In genomic region chr2:52701368-52702036, GRCm38 (mm10) we compare ENCODE assay signal across 26 mouse cellular contexts. TPM values are rescaled to one million over a fixed set of nuclear protein-coding genes. Genes with fewer than 3 reads are reported as not detected.
A peak's percentile ranks its signal among the peaks of the same experiment; 100 is the strongest.
DNase-seq lines count a peak whose midpoint lies in the region; ATAC-seq and TF ChIP-seq lines count a peak whose summit lies in the region.
"Had no signal": no experiment of that assay in that cellular context is flagged by ENCODE, and none has a peak within 500 bp of the region (broad histone marks: within the 10 kb centered on the region; RNA-seq: fewer than 3 reads in every experiment).

No protein-coding gene starts in this region.

- H3K4me1 ChIP-seq in forebrain, postnatal 0 days (ENCODE audit: insufficient read depth), result no peaks in the 10 kb centered on the region
- H3K4me1 ChIP-seq in forebrain, embryonic 14.5 days (ENCODE audit: control insufficient read depth, insufficient read depth, low read length), result no peaks in the 10 kb centered on the region
- no peaks in the 10 kb centered on the region for H3K4me1 ChIP-seq in midbrain, embryonic 11.5 days (ENCODE audit: control insufficient read depth, insufficient read depth, low read length)
- H3K4me1 ChIP-seq in midbrain, embryonic 15.5 days, result no peaks in the 10 kb centered on the region
- H3K4me1 ChIP-seq: embryonic facial prominence, embryonic 12.5 days; embryonic facial prominence, embryonic 15.5 days; forebrain, embryonic 12.5 days; hindbrain, embryonic 12.5 days; hindbrain, embryonic 15.5 days had no signal

- H3ac ChIP-seq in myocyte (ENCODE audit: control insufficient read depth, insufficient read length), result no peak overlapping the region

- 51% methylated on average over 11 of the region's 11 CpGs for WGBS in forebrain, postnatal 0 days
- 69% methylated on average over 11 of the region's 11 CpGs for WGBS in forebrain, embryonic 14.5 days
- 91% methylated on average over 11 of the region's 11 CpGs for WGBS in midbrain, embryonic 11.5 days
- 84% methylated on average over 11 of the region's 11 CpGs for WGBS in midbrain, embryonic 15.5 days

- no peak overlapping the region for H3K4me2 ChIP-seq in forebrain, postnatal 0 days (ENCODE audit: low read depth)
- H3K4me2 ChIP-seq in forebrain, embryonic 14.5 days (ENCODE audit: low read length), result no peak overlapping the region
- H3K4me2 ChIP-seq in midbrain, embryonic 11.5 days, result no peak overlapping the region
- H3K4me2 ChIP-seq in midbrain, embryonic 15.5 days, result no peak overlapping the region
- no peak overlapping the region for H3K4me2 ChIP-seq in myocyte (ENCODE audit: low read depth)
- H3K4me2 ChIP-seq: embryonic facial prominence, embryonic 12.5 days; embryonic facial prominence, embryonic 15.5 days; forebrain, embryonic 12.5 days; heart, embryonic 11.5 days; hindbrain, embryonic 12.5 days; hindbrain, embryonic 15.5 days had no signal

- no peak for TF ChIP-seq POLR2A in myocyte (IDR thresholded peaks at IDR 0.05; ENCODE audit: insufficient read length, low read depth)

- no peak for DNase-seq in forebrain, postnatal 0 days
- no peak for DNase-seq in forebrain, embryonic 14.5 days (ENCODE audit: low spot score)
- peak; percentile 65 for DNase-seq in midbrain, embryonic 11.5 days (ENCODE audit: low spot score, missing footprints)
- DNase-seq in MN1 (ENCODE audit: low spot score), result peak; percentile 42
- DNase-seq in spleen, postnatal 14 days (ENCODE audit: low spot score in 2 of 2), result no peak
- no peak for DNase-seq in adrenal gland, adult 8-10 months
- DNase-seq: adrenal gland, adult 2 months; adrenal gland, postnatal 25 days; cerebellum, adult 18-20 months; cerebellum, adult 9-11 months; cerebellum, postnatal 25 days; gastrocnemius, postnatal 25 days; heart, adult 2 months; kidney, adult 8-10 months had no signal

- H3K79me2 ChIP-seq in myocyte (ENCODE audit: control insufficient read depth, insufficient read depth), result no peaks in the 10 kb centered on the region

- H3K4me3 ChIP-seq in forebrain, postnatal 0 days (ENCODE audit: low read depth, low read length), result no peak overlapping the region
- no peak overlapping the region for H3K4me3 ChIP-seq in forebrain, embryonic 14.5 days (ENCODE audit: low read depth, low read length)
- no peak overlapping the region for H3K4me3 ChIP-seq in midbrain, embryonic 11.5 days (ENCODE audit: low read depth, low read length)
- no peak overlapping the region for H3K4me3 ChIP-seq in midbrain, embryonic 15.5 days
- no peak overlapping the region for H3K4me3 ChIP-seq in myocyte
- H3K4me3 ChIP-seq: embryonic facial prominence, embryonic 12.5 days; embryonic facial prominence, embryonic 15.5 days; erythroblast, embryonic 14.5 days; forebrain, embryonic 12.5 days; heart, adult 2 months; hindbrain, embryonic 12.5 days; hindbrain, embryonic 15.5 days had no signal

- TF ChIP-seq CTCF in forebrain, postnatal 0 days (IDR thresholded peaks at IDR 0.05; ENCODE audit: low read depth), result no peak

- H3K9ac ChIP-seq in forebrain, postnatal 0 days, result no peak overlapping the region
- H3K9ac ChIP-seq in forebrain, embryonic 14.5 days (ENCODE audit: low read length), result no peak overlapping the region
- no peak overlapping the region for H3K9ac ChIP-seq in midbrain, embryonic 11.5 days (ENCODE audit: low read length)
- H3K9ac ChIP-seq in midbrain, embryonic 15.5 days, result no peak overlapping the region
- H3K9ac ChIP-seq: embryonic facial prominence, embryonic 12.5 days; embryonic facial prominence, embryonic 15.5 days; forebrain, embryonic 12.5 days; hindbrain, embryonic 12.5 days; hindbrain, embryonic 15.5 days had no signal

- no peak overlapping the region for H3K27ac ChIP-seq in forebrain, postnatal 0 days (ENCODE audit: low read depth, low read length)
- no peak overlapping the region for H3K27ac ChIP-seq in forebrain, embryonic 14.5 days (ENCODE audit: low read depth, low read length)
- no peak overlapping the region for H3K27ac ChIP-seq in midbrain, embryonic 11.5 days (ENCODE audit: low read depth, low read length)
- H3K27ac ChIP-seq in midbrain, embryonic 15.5 days, result no peak overlapping the region
- H3K27ac ChIP-seq: embryonic facial prominence, embryonic 12.5 days; embryonic facial prominence, embryonic 15.5 days; forebrain, embryonic 12.5 days; heart, adult 2 months; hindbrain, embryonic 12.5 days; hindbrain, embryonic 15.5 days had no signal

- H3K36me3 ChIP-seq in forebrain, postnatal 0 days (ENCODE audit: insufficient read depth), result peaks cover 31% of the 10 kb centered on the region
- peaks cover 35% of the 10 kb centered on the region for H3K36me3 ChIP-seq in forebrain, embryonic 14.5 days (ENCODE audit: control insufficient read depth, insufficient read depth, low read length)
- H3K36me3 ChIP-seq in midbrain, embryonic 11.5 days (ENCODE audit: control insufficient read depth, insufficient read depth, low read length), result 0 out of 2 replicates have a peak, but pooled peaks cover 3% of the 10 kb centered on the region
- H3K36me3 ChIP-seq in midbrain, embryonic 15.5 days (replicated peaks), result peaks cover 7% of the 10 kb centered on the region; the same call in 1 of the 2 replicates
- H3K36me3 ChIP-seq in myocyte (ENCODE audit: control insufficient read depth, insufficient read depth), result peaks cover 38% of the 10 kb centered on the region

- ATAC-seq in forebrain, postnatal 0 days, result peak; percentile 86
- ATAC-seq in forebrain, embryonic 14.5 days, result no peak
- ATAC-seq in midbrain, embryonic 11.5 days (ENCODE audit: low FRiP score), result no peak
- no peak for ATAC-seq in midbrain, embryonic 15.5 days (replicated peaks)
- ATAC-seq: intestine, postnatal 0 days had no signal

- no peaks in the 10 kb centered on the region for H3K27me3 ChIP-seq in forebrain, postnatal 0 days (ENCODE audit: insufficient read depth, low read length)
- no peaks in the 10 kb centered on the region for H3K27me3 ChIP-seq in forebrain, embryonic 14.5 days (replicated peaks; ENCODE audit: control insufficient read depth, insufficient read depth, low read length)
- no peaks in the 10 kb centered on the region for H3K27me3 ChIP-seq in midbrain, embryonic 11.5 days (ENCODE audit: control insufficient read depth, insufficient read depth, low read length)
- no peaks in the 10 kb centered on the region for H3K27me3 ChIP-seq in midbrain, embryonic 15.5 days (replicated peaks)
- H3K27me3 ChIP-seq in myocyte (ENCODE audit: control insufficient read depth, insufficient read depth, insufficient read length), result no peaks in the 10 kb centered on the region
- H3K27me3 ChIP-seq: embryonic facial prominence, embryonic 12.5 days; embryonic facial prominence, embryonic 15.5 days; forebrain, embryonic 12.5 days; hindbrain, embryonic 12.5 days; hindbrain, embryonic 15.5 days had no signal

- H3K9me3 ChIP-seq in forebrain, postnatal 0 days (ENCODE audit: low read length), result no peaks in the 10 kb centered on the region
- no peaks in the 10 kb centered on the region for H3K9me3 ChIP-seq in forebrain, embryonic 14.5 days (replicated peaks; ENCODE audit: control insufficient read depth, low read length)
- no peaks in the 10 kb centered on the region for H3K9me3 ChIP-seq in midbrain, embryonic 11.5 days (ENCODE audit: control insufficient read depth, low read length)
- H3K9me3 ChIP-seq in midbrain, embryonic 15.5 days, result no peaks in the 10 kb centered on the region
- H3K9me3 ChIP-seq: embryonic facial prominence, embryonic 12.5 days; embryonic facial prominence, embryonic 15.5 days; forebrain, embryonic 12.5 days; hindbrain, embryonic 12.5 days; hindbrain, embryonic 15.5 days had no signal

TF ChIP-seq in myocyte, 11 proteins besides CTCF, POLR2A, EP300 and RAD21:
- TF ChIP-seq TCF12 (IDR thresholded peaks at IDR 0.05; ENCODE audit: insufficient read depth, poor library complexity, severe bottlenecking) (no peak), CEBPB (IDR thresholded peaks at IDR 0.05; ENCODE audit: insufficient read depth, poor library complexity, severe bottlenecking) (peak; percentile 83)

RNA-seq across cellular contexts. Expression of gene Cacnb4, which starts 24.9 kb away (rescaled TPM):
- 13.3 and 13.8 TPM in 2 replicates for total RNA-seq in forebrain, postnatal 0 days (2014; rRNA removed)
- polyA plus RNA-seq in forebrain, postnatal 0 days (2015; fragmentation: Nextera tagmentation; extraction: Ambion mirVana), result 9.2 and 13.7 TPM in 2 replicates
- polyA plus RNA-seq in forebrain, embryonic 14.5 days (2014; fragmentation: Nextera tagmentation; extraction: Ambion mirVana), result 10.6 and 13.5 TPM in 2 replicates
- 2.8 and 3.3 TPM in 2 replicates for polyA plus RNA-seq in midbrain, embryonic 11.5 days (2014; fragmentation: Nextera tagmentation; extraction: Ambion mirVana)
- polyA plus RNA-seq in midbrain, embryonic 15.5 days (2015; fragmentation: Nextera tagmentation; extraction: Ambion mirVana), result 12.1 and 13.7 TPM in 2 replicates
- polyA plus RNA-seq in myocyte (2012; fragmentation: generic; extraction: Trizol), result 0.01 TPM
- total RNA-seq in adrenal gland, adult 8-10 months (2022), result 1 to 10 TPM in 1 of 4 experiments, under 1 TPM in 3; 0.17 to 1.5 (median 0.64) TPM
- total RNA-seq: common myeloid progenitor, adult 5-6 weeks; hematopoietic stem cell, adult 5-6 weeks had no signal
- polyA plus RNA-seq: adrenal gland, adult 2 months; erythroblast, embryonic 14.5 days had no signal

RNA-seq across cellular contexts. Expression of gene Stam2, which starts 40.6 kb away (rescaled TPM):
- total RNA-seq in forebrain, postnatal 0 days (2014; rRNA removed), result 34.0 and 40.3 TPM in 2 replicates
- 23.3 and 30.6 TPM in 2 replicates for polyA plus RNA-seq in forebrain, postnatal 0 days (2015; fragmentation: Nextera tagmentation; extraction: Ambion mirVana)
- polyA plus RNA-seq in forebrain, embryonic 14.5 days (2014; fragmentation: Nextera tagmentation; extraction: Ambion mirVana), result 51.1 and 55.7 TPM in 2 replicates
- 44.4 and 45.9 TPM in 2 replicates for polyA plus RNA-seq in midbrain, embryonic 11.5 days (2014; fragmentation: Nextera tagmentation; extraction: Ambion mirVana)
- polyA plus RNA-seq in midbrain, embryonic 15.5 days (2015; fragmentation: Nextera tagmentation; extraction: Ambion mirVana), result 38.1 and 39.0 TPM in 2 replicates
- polyA plus RNA-seq in myocyte (2012; fragmentation: generic; extraction: Trizol), result 20.1 TPM
- 10 to 100 TPM; 38.5 to 44.8 (median 40.6) TPM for total RNA-seq in adrenal gland, adult 8-10 months (2022)

Comparison
In these comparisons a context has a peak if more than half of its experiments do, and no peak if none do; other contexts are left out.
1. DNase-seq: peak in midbrain, embryonic 11.5 days (single experiment) and MN1 (single experiment); none in forebrain, postnatal 0 days (single experiment), forebrain, embryonic 14.5 days (single experiment), spleen, postnatal 14 days (0 of 2) and adrenal gland, adult 8-10 months (single experiment).